Mouse (Mus musculus): ENCODE results near the gene Gbf1.

Gene Gbf1

GRCm38 (mm10) chr19:46224882-46225281 lies 72.6 kb downstream of the Gbf1 start:
- no peak for DNase-seq

GRCm38 (mm10) chr19:46225506-46225905 lies 73.2 kb downstream of the Gbf1 start:
- no peak for DNase-seq

- no peak for DNase-seq
Measured at GRCm38 (mm10) chr19:46226295-46226694, 74.0 kb downstream of the Gbf1 start.

- no peak for DNase-seq
Measured at GRCm38 (mm10) chr19:46227300-46227699, 75.0 kb downstream of the Gbf1 start.

GRCm38 (mm10) chr19:46234450-46234849 lies 82.1 kb downstream of the Gbf1 start:
- no peak for DNase-seq

- DNase-seq = no peak
Measured at GRCm38 (mm10) chr19:46236658-46237057, 84.3 kb downstream of the Gbf1 start.

- DNase-seq = no peak
Measured at GRCm38 (mm10) chr19:46240246-46240645, 87.9 kb downstream of the Gbf1 start.

GRCm38 (mm10) chr19:46242416-46242815 lies 90.1 kb downstream of the Gbf1 start:
- DNase-seq = peak; percentile 7

GRCm38 (mm10) chr19:46244628-46245027 lies 92.3 kb downstream of the Gbf1 start:
- no peak for DNase-seq

GRCm38 (mm10) chr19:46248991-46249390 lies 96.7 kb downstream of the Gbf1 start:
- peak; percentile 12 for DNase-seq

- DNase-seq = peak; percentile 44
Measured at GRCm38 (mm10) chr19:46254163-46254752, 101.9 kb downstream of the Gbf1 start.

GRCm38 (mm10) chr19:46264762-46265161 lies 112.5 kb downstream of the Gbf1 start:
- DNase-seq = no peak

GRCm38 (mm10) chr19:46275307-46275706 lies 123.0 kb downstream of the Gbf1 start:
- peak; percentile 40 for DNase-seq

- peak; percentile 47 for DNase-seq
Measured at GRCm38 (mm10) chr19:46282081-46282849, 130.0 kb downstream of the Gbf1 start.

- DNase-seq = no peak
Measured at GRCm38 (mm10) chr19:46284686-46285085, 132.4 kb downstream of the Gbf1 start.

- no peak for DNase-seq
Measured at GRCm38 (mm10) chr19:46285631-46286030, 133.3 kb downstream of the Gbf1 start.

- no peak for DNase-seq
Measured at GRCm38 (mm10) chr19:46286047-46286446, 133.7 kb downstream of the Gbf1 start.

- no peak for DNase-seq
Measured at GRCm38 (mm10) chr19:46286926-46287325, 134.6 kb downstream of the Gbf1 start.

- no peak for DNase-seq
Measured at GRCm38 (mm10) chr19:46287566-46287965, 135.3 kb downstream of the Gbf1 start.

- no peak for DNase-seq
Measured at GRCm38 (mm10) chr19:46290535-46291105, 138.3 kb downstream of the Gbf1 start.

GRCm38 (mm10) chr19:46296938-46297337 lies 144.6 kb downstream of the Gbf1 start:
- DNase-seq = no peak

- no peak for DNase-seq
Measured at GRCm38 (mm10) chr19:46300294-46301045, 148.2 kb downstream of the Gbf1 start.

- no peak for DNase-seq
Measured at GRCm38 (mm10) chr19:46302551-46302950, 150.2 kb downstream of the Gbf1 start.
